Mouse (Mus musculus): ENCODE measurements around the gene Nlrp9b.
"Not testable (repeated sequence)": the region's sequence is repeated elsewhere in the genome, so short reads cannot be mapped to it uniquely, and the experiment has no call there.

Gene Nlrp9b

DNA sequence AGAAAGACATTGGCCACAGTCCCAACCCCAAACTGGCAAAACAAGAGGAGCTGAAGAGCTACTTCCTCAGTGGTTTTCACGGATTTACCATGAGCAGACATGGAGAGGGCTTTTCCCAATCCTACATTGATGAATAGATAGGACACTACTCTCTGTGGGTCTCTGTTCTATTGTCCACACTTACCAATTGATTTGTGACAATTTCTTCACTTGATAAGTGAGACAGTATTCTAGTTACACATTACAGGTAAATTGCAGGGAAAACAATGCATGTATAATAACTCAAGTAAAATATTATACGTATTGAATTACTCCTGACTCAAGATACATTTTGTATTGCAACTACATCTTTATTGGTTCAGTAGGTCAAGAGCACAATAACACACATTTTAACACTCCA lies 131.2 kb downstream of the Nlrp9b start, which contains the start of gene Gm16442:
Gm16442 (minus strand) TSS at position 101 of the 400 bp plus-strand sequence.
- not testable (repeated sequence) for DNase-seq (ENCODE audit: low read depth, low spot score)

Data from A20 (cell line).